Mouse (Mus musculus) MEL (cell line): ENCODE data around the gene Fam173a. TPM values are rescaled to one million over a fixed set of nuclear protein-coding genes. Genes with fewer than 3 reads are reported as not detected.

Experiments
- polyA plus RNA-seq, 2 experiments: library from polyadenylated mRNA; stranded (reverse) in 1 of 2; unstranded in 1 of 2; fragments of >175 nt in 1 of 2; fragments of >200 nt in 1 of 2; gene quantifications; 2 replicates each; pipeline versions ENCODE4 v1.2.1 to v1.2.4; 2012; ENCODE audit warnings: low replicate concordance in 2 of 2, low read depth in 1 of 2; ENCODE audit not compliant: insufficient read length in 2 of 2, insufficient read depth in 1 of 2, missing spikeins in 1 of 2
- total RNA-seq: library from RNA; depleted of rRNA; stranded (reverse); fragments of 300-350 nt; gene quantifications from 2 replicates; pipeline ENCODE4 v1.2.3, GENCODE M21; 2012; rRNA removed

Fam173a gene
- total and polyA plus RNA-seq, 3 experiments, result 36.6 to 39.0 TPM; not detected in 1

Other genes with a start within 250 kb of the Fam173a start
- not detected in 2 replicates for gene Sox8, start 222.2 kb downstream of the Fam173a start, total RNA-seq
- gene Sox8, start 222.2 kb downstream of the Fam173a start, polyA plus RNA-seq, result not detected
- gene Lmf1, start 213.8 kb downstream of the Fam173a start, total RNA-seq, result 14.0 and 16.0 TPM in 2 replicates
- gene Lmf1, start 213.8 kb downstream of the Fam173a start, polyA plus RNA-seq, result 10 to 100 TPM in 1 of 2 experiments, not detected in 1; 30.5 TPM
- gene Gng13, start 75.7 kb downstream of the Fam173a start, total RNA-seq, result 3.1 and 3.9 TPM in 2 replicates
- under 1 TPM in 1 of 2 experiments, not detected in 1; 0.13 TPM for gene Gng13, start 75.7 kb downstream of the Fam173a start, polyA plus RNA-seq
- gene Chtf18, start 65.5 kb downstream of the Fam173a start, total RNA-seq, result 29.9 and 35.5 TPM in 2 replicates
- 10 to 100 TPM in 1 of 2 experiments, not detected in 1; 71.1 TPM for gene Chtf18, start 65.5 kb downstream of the Fam173a start, polyA plus RNA-seq
- 7.3 and 8.2 TPM in 2 replicates for gene Rpusd1, start 65.2 kb downstream of the Fam173a start, total RNA-seq
- 10 to 100 TPM in 1 of 2 experiments, not detected in 1; 23.9 TPM for gene Rpusd1, start 65.2 kb downstream of the Fam173a start, polyA plus RNA-seq
- gene Mslnl, start 56.9 kb downstream of the Fam173a start, total RNA-seq, result 0.08 TPM in 1 of 2 replicates, not detected in the other
- under 1 TPM in 1 of 2 experiments, not detected in 1; 0.08 TPM for gene Mslnl, start 56.9 kb downstream of the Fam173a start, polyA plus RNA-seq
- gene Msln, start 38.5 kb downstream of the Fam173a start, total RNA-seq, result not detected in 2 replicates
- not detected for gene Msln, start 38.5 kb downstream of the Fam173a start, polyA plus RNA-seq
- gene Narfl, start 19.1 kb downstream of the Fam173a start, total RNA-seq, result 26.9 and 34.3 TPM in 2 replicates
- gene Narfl, start 19.1 kb downstream of the Fam173a start, polyA plus RNA-seq, result 10 to 100 TPM in 1 of 2 experiments, not detected in 1; 30.6 TPM
- 10.7 and 12.6 TPM in 2 replicates for gene Haghl, start 7.2 kb downstream of the Fam173a start, total RNA-seq
- gene Haghl, start 7.2 kb downstream of the Fam173a start, polyA plus RNA-seq, result 10 to 100 TPM in 1 of 2 experiments, not detected in 1; 13.2 TPM
- gene Ccdc78, start 6.3 kb downstream of the Fam173a start, total RNA-seq, result 0.08 TPM in 1 of 2 replicates, not detected in the other
- under 1 TPM in 1 of 2 experiments, not detected in 1; 0.85 TPM for gene Ccdc78, start 6.3 kb downstream of the Fam173a start, polyA plus RNA-seq
- 0.92 TPM in 1 of 2 replicates, not detected in the other for gene AC134908.4, start 2.8 kb upstream of the Fam173a start, total RNA-seq
- gene AC134908.4, start 2.8 kb upstream of the Fam173a start, polyA plus RNA-seq, result not detected
- gene Metrn, start 4.2 kb upstream of the Fam173a start, total RNA-seq, result 95.7 and 104 TPM in 2 replicates
- gene Metrn, start 4.2 kb upstream of the Fam173a start, polyA plus RNA-seq, result 100 to 1,000 TPM in 1 of 2 experiments, not detected in 1; 116 TPM
- not detected in 2 replicates for gene Fbxl16, start 16.2 kb upstream of the Fam173a start, total RNA-seq
- under 1 TPM in 1 of 2 experiments, not detected in 1; 0.11 TPM for gene Fbxl16, start 16.2 kb upstream of the Fam173a start, polyA plus RNA-seq
- gene Wdr24, start 30.7 kb upstream of the Fam173a start, total RNA-seq, result 29.4 and 38.8 TPM in 2 replicates
- gene Wdr24, start 30.7 kb upstream of the Fam173a start, polyA plus RNA-seq, result 10 to 100 TPM in 1 of 2 experiments, not detected in 1; 35.0 TPM
- 12.9 and 13.1 TPM in 2 replicates for gene Jmjd8, start 36.0 kb upstream of the Fam173a start, total RNA-seq
- gene Jmjd8, start 36.0 kb upstream of the Fam173a start, polyA plus RNA-seq, result 10 to 100 TPM in 1 of 2 experiments, not detected in 1; 23.9 TPM
- 74.0 and 75.0 TPM in 2 replicates for gene Stub1, start 40.5 kb upstream of the Fam173a start, total RNA-seq
- 10 to 100 TPM in 1 of 2 experiments, not detected in 1; 99.7 TPM for gene Stub1, start 40.5 kb upstream of the Fam173a start, polyA plus RNA-seq
- gene Rhbdl1, start 44.4 kb upstream of the Fam173a start, total RNA-seq, result 1.4 TPM in 2 replicates
- gene Rhbdl1, start 44.4 kb upstream of the Fam173a start, polyA plus RNA-seq, result 1 to 10 TPM in 1 of 2 experiments, not detected in 1; 4.0 TPM
- gene Gm20683, start 48.9 kb upstream of the Fam173a start, total RNA-seq, result 2.8 and 4.9 TPM in 2 replicates
- 1 to 10 TPM in 1 of 2 experiments, not detected in 1; 6.8 TPM for gene Gm20683, start 48.9 kb upstream of the Fam173a start, polyA plus RNA-seq
- 24.9 and 29.1 TPM in 2 replicates for gene Rhot2, start 52.0 kb upstream of the Fam173a start, total RNA-seq
- gene Rhot2, start 52.0 kb upstream of the Fam173a start, polyA plus RNA-seq, result 10 to 100 TPM in 1 of 2 experiments, not detected in 1; 54.5 TPM
- gene Wdr90, start 68.6 kb upstream of the Fam173a start, total RNA-seq, result 22.5 and 23.7 TPM in 2 replicates
- 10 to 100 TPM in 1 of 2 experiments, not detected in 1; 44.5 TPM for gene Wdr90, start 68.6 kb upstream of the Fam173a start, polyA plus RNA-seq
- gene Mcrip2, start 75.9 kb upstream of the Fam173a start, total RNA-seq, result 73.9 and 88.9 TPM in 2 replicates
- gene Mcrip2, start 75.9 kb upstream of the Fam173a start, polyA plus RNA-seq, result 100 to 1,000 TPM; 107 to 281 TPM
- 31.7 and 33.6 TPM in 2 replicates for gene Mettl26, start 82.2 kb upstream of the Fam173a start, total RNA-seq
- gene Mettl26, start 82.2 kb upstream of the Fam173a start, polyA plus RNA-seq, result 10 to 100 TPM in 1 of 2 experiments, not detected in 1; 50.6 TPM
- gene Wfikkn1, start 88.0 kb upstream of the Fam173a start, total RNA-seq, result 0.13 and 0.19 TPM in 2 replicates
- gene Wfikkn1, start 88.0 kb upstream of the Fam173a start, polyA plus RNA-seq, result under 1 TPM in 1 of 2 experiments, not detected in 1; 0.53 TPM
- gene Rab40c, start 126.8 kb upstream of the Fam173a start, total RNA-seq, result 3.7 and 4.8 TPM in 2 replicates
- 10 to 100 TPM in 1 of 2 experiments, not detected in 1; 23.2 TPM for gene Rab40c, start 126.8 kb upstream of the Fam173a start, polyA plus RNA-seq
- gene Pigq, start 152.0 kb upstream of the Fam173a start, total RNA-seq, result 50.7 and 67.8 TPM in 2 replicates
- gene Pigq, start 152.0 kb upstream of the Fam173a start, polyA plus RNA-seq, result 100 to 1,000 TPM; 193 to 825 TPM
- gene Nhlrc4, start 152.1 kb upstream of the Fam173a start, total RNA-seq, result 0.16 and 0.23 TPM in 2 replicates
- under 1 TPM in 1 of 2 experiments, not detected in 1; 0.19 TPM for gene Nhlrc4, start 152.1 kb upstream of the Fam173a start, polyA plus RNA-seq
- not detected in 2 replicates for gene A930017K11Rik, start 159.7 kb upstream of the Fam173a start, total RNA-seq
- gene A930017K11Rik, start 159.7 kb upstream of the Fam173a start, polyA plus RNA-seq, result not detected
- gene Capn15, start 192.9 kb upstream of the Fam173a start, total RNA-seq, result 5.6 and 6.2 TPM in 2 replicates
- gene Capn15, start 192.9 kb upstream of the Fam173a start, polyA plus RNA-seq, result 10 to 100 TPM in 1 of 2 experiments, not detected in 1; 16.2 TPM